ENCODE assay signal across 9 mouse cellular contexts in the genomic region with DNA sequence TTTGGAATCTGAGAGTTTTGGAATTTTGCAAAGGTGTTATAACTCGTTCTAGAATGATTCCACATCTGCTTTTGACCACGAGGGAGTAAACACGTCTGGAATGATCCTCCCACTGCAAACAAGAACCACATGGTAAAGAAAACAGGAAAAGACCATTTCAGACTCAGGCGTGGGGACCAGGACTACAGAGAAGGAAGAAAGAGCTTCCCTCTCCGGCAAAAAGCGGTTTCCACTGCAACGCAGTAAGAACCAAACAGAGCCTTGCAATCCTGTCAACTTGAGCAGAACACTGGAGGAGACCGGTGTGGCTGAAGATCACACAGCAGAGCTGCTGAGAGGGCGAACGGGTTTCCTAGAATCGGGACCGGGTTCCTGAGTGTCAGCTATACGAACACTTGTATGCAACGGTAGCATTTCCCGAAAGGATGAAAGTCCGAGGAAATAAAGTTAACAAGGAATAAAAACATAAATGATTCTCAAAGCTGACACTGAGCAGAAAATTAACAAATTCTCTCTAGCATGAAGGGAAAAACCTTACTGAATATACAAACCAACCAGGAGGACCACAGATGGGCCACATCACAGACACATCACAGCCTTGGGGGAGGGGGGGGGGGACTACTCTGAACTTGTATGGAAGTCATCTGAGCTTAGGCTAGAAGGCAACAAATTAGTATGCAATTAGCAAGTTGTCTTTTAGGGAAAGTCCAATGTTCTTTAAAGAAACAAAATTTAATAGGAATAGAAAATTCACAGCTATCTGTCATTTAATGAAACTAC.
DNase-seq lines count a peak whose midpoint lies in the region; ATAC-seq lines count a peak whose summit lies in the region.
"Had no signal": no experiment of that assay in that cellular context is flagged by ENCODE, and none has a peak within 500 bp of the region (broad histone marks: within the 10 kb centered on the region; RNA-seq: fewer than 3 reads in every experiment).

No protein-coding gene starts in this region.

- peak; percentile 41 for DNase-seq in CD4-positive, CD25-positive, alpha-beta regulatory T cell, adult 2 months (ENCODE audit: low read depth, low spot score)
- peak; percentile 22 for DNase-seq in ZHBTc4 (ENCODE audit: low read depth, low spot score)
- DNase-seq in kidney, postnatal 4 days: peak; percentile 31 to 40
- DNase-seq in left cerebral cortex, postnatal 4 days: no peak
- DNase-seq in cerebellum, adult 8-10 months: no peak
- DNase-seq in spleen, postnatal 14 days (ENCODE audit: low spot score in 2 of 2): no peak
- DNase-seq: cerebellum, adult 18-20 months had no signal

- H3K27ac ChIP-seq in heart, embryonic 12.5 days (ENCODE audit: poor library complexity, severe bottlenecking): peak overlapping the region; percentile 40

- no peaks in the 10 kb centered on the region for H3K27me3 ChIP-seq in heart, embryonic 12.5 days (replicated peaks)

- no peaks in the 10 kb centered on the region for H3K9me3 ChIP-seq in heart, embryonic 12.5 days (replicated peaks)

- no peaks in the 10 kb centered on the region for H3K36me3 ChIP-seq in heart, embryonic 12.5 days

- WGBS in heart, embryonic 12.5 days: 51% methylated on average over 16 of the region's 16 CpGs

- no peak overlapping the region; the same call in 1 of the 2 replicates for H3K9ac ChIP-seq in heart, embryonic 12.5 days

- intact Hi-C loops in left cerebral cortex, postnatal 4 days (cut with DNase I): no loop called here

- no peak for ATAC-seq in CD4-positive, CD25-positive, alpha-beta regulatory T cell, adult 4 months
- no peak for ATAC-seq in heart, embryonic 12.5 days (ENCODE audit: insufficient number of reproducible peaks, low FRiP score)

- peaks cover 9% of the 10 kb centered on the region for H3K4me1 ChIP-seq in heart, embryonic 12.5 days (replicated peaks)

- H3K4me3 ChIP-seq in heart, embryonic 12.5 days: no peak overlapping the region

- peak overlapping the region; percentile 23; the same call in 1 of the 2 replicates for H3K4me2 ChIP-seq in heart, embryonic 12.5 days

Comparison
In these comparisons a context has a peak if more than half of its experiments do, and no peak if none do; other contexts are left out.
1. DNase-seq: peak in CD4-positive, CD25-positive, alpha-beta regulatory T cell, adult 2 months (single experiment), ZHBTc4 (single experiment) and kidney, postnatal 4 days (2 of 2); none in left cerebral cortex, postnatal 4 days (single experiment), cerebellum, adult 8-10 months (single experiment) and spleen, postnatal 14 days (0 of 2).